26 mouse cellular contexts compared by ENCODE assay signal in the genomic region with DNA sequence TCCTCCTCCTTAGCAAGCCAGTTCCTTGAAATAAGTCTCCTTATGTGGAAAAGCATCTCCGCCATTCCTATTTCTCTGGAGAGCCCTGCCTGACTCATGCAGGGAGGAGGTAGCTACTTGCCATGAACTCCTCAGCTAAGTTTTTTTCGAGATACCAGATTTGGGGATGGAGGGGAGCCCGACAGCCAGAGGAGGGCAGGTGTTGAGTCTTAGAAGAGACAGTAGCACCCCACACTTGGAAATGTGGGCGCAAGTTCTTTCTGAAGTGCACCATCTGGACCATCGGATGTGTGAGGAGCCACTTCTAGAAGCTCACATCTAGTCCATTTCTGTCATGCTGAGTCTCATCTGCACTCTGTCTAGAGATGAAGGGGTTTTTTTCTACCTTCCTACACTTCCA. TPM values are rescaled to one million over a fixed set of nuclear protein-coding genes. Genes with fewer than 3 reads are reported as not detected.
A peak's percentile ranks its signal among the peaks of the same experiment; 100 is the strongest.
DNase-seq lines count a peak whose midpoint lies in the region; ATAC-seq and TF ChIP-seq lines count a peak whose summit lies in the region.
"Had no signal": no experiment of that assay in that cellular context is flagged by ENCODE, and none has a peak within 500 bp of the region (broad histone marks: within the 10 kb centered on the region; RNA-seq: fewer than 3 reads in every experiment).

No protein-coding gene starts in this region.

- H3K27me3 ChIP-seq in midbrain, embryonic 15.5 days (replicated peaks), result no peaks in the 10 kb centered on the region
- H3K27me3 ChIP-seq: forebrain, embryonic 13.5 days; kidney, embryonic 15.5 days; midbrain, embryonic 13.5 days; neural tube, embryonic 15.5 days had no signal

- ATAC-seq in midbrain, embryonic 15.5 days (replicated peaks), result no peak
- no peak for ATAC-seq in monocyte, adult 5-6 weeks (replicated peaks; ENCODE audit: insufficient number of reproducible peaks, low FRiP score, low TSS enrichment, poor library complexity, severe bottlenecking)
- ATAC-seq: forebrain, embryonic 13.5 days; hindbrain, embryonic 16.5 days; liver, embryonic 12.5 days; liver, postnatal 0 days; midbrain, embryonic 13.5 days had no signal

- no peak overlapping the region for H3K9ac ChIP-seq in midbrain, embryonic 15.5 days
- H3K9ac ChIP-seq: forebrain, embryonic 13.5 days; kidney, embryonic 15.5 days; liver, embryonic 12.5 days; liver, postnatal 0 days; midbrain, embryonic 13.5 days; neural tube, embryonic 15.5 days had no signal

- H3K27ac ChIP-seq in cortical plate, adult 2 months (ENCODE audit: insufficient read depth, low read length), result peak overlapping the region; percentile 51; the same call in 1 of the 2 replicates
- H3K27ac ChIP-seq in midbrain, embryonic 15.5 days, result no peak overlapping the region
- H3K27ac ChIP-seq: forebrain, embryonic 13.5 days; hindbrain, embryonic 10.5 days; kidney, embryonic 15.5 days; liver, embryonic 12.5 days; midbrain, embryonic 13.5 days; neural tube, embryonic 15.5 days had no signal

- WGBS in midbrain, embryonic 15.5 days, result 87% methylated on average over 5 of the region's 5 CpGs

- no peak overlapping the region for H3K4me3 ChIP-seq in cortical plate, adult 2 months (ENCODE audit: insufficient read depth, low read length)
- H3K4me3 ChIP-seq in midbrain, embryonic 15.5 days, result no peak overlapping the region
- H3K4me3 ChIP-seq: forebrain, embryonic 13.5 days; hindbrain, embryonic 10.5 days; kidney, embryonic 15.5 days; liver, embryonic 12.5 days; midbrain, embryonic 13.5 days; neural tube, embryonic 15.5 days had no signal

- peak; percentile 84 for DNase-seq in right cerebral cortex, adult 18-20 months
- no peak for DNase-seq in right cerebral cortex, postnatal 4 days
- DNase-seq in left cerebral cortex, adult 9 months (ENCODE audit: low spot score in 2 of 2), result peak; percentile 67 to 74
- DNase-seq in adrenal gland, postnatal 36 days, result no peak
- DNase-seq: adrenal gland, postnatal 25 days; cerebellum, adult 2 months; cerebellum, postnatal 14 days; heart, postnatal 14 days; kidney, adult 18-20 months; kidney, postnatal 25 days; liver, postnatal 0 days; lung, postnatal 4 days; retina, postnatal 1 day; spleen, adult 18-20 months; thymus, adult 2 months; thymus, postnatal 36 days had no signal

- H3K4me2 ChIP-seq in midbrain, embryonic 15.5 days, result no peak overlapping the region
- H3K4me2 ChIP-seq: forebrain, embryonic 13.5 days; kidney, embryonic 15.5 days; liver, embryonic 12.5 days; midbrain, embryonic 13.5 days; neural tube, embryonic 15.5 days had no signal

- no peaks in the 10 kb centered on the region for H3K36me3 ChIP-seq in midbrain, embryonic 15.5 days (replicated peaks)
- H3K36me3 ChIP-seq: hindbrain, embryonic 10.5 days; kidney, embryonic 15.5 days; liver, embryonic 12.5 days; midbrain, embryonic 13.5 days; neural tube, embryonic 15.5 days had no signal

- TF ChIP-seq CTCF in cortical plate, adult 2 months (IDR thresholded peaks at IDR 0.05; ENCODE audit: extremely low read depth, insufficient read depth, low read length), result no peak

- no peak for TF ChIP-seq POLR2A in cortical plate, adult 2 months (IDR thresholded peaks at IDR 0.05; ENCODE audit: extremely low read depth, insufficient read depth, low read length)

- H3K9me3 ChIP-seq in midbrain, embryonic 15.5 days, result no peaks in the 10 kb centered on the region
- H3K9me3 ChIP-seq: forebrain, embryonic 13.5 days; hindbrain, embryonic 10.5 days; kidney, embryonic 15.5 days; liver, embryonic 12.5 days; midbrain, embryonic 13.5 days; neural tube, embryonic 15.5 days had no signal

- 0 out of 2 replicates have a peak, but pooled peaks cover 3% of the 10 kb centered on the region for H3K4me1 ChIP-seq in cortical plate, adult 2 months (ENCODE audit: control insufficient read depth, insufficient read depth, low read length)
- no peaks in the 10 kb centered on the region; the same call in 1 of the 2 replicates for H3K4me1 ChIP-seq in midbrain, embryonic 15.5 days
- H3K4me1 ChIP-seq: forebrain, embryonic 13.5 days; liver, embryonic 12.5 days; neural tube, embryonic 15.5 days had no signal

RNA-seq across cellular contexts. Expression of gene Plekhb1, which starts 8.4 kb away (rescaled TPM):
- 567 and 661 TPM in 2 replicates for polyA plus RNA-seq in cortical plate, adult 2 months (2012; rRNA removed)
- polyA plus RNA-seq in midbrain, embryonic 15.5 days (2015; fragmentation: Nextera tagmentation; extraction: Ambion mirVana), result 10.3 and 10.4 TPM in 2 replicates
- total RNA-seq in adrenal gland, postnatal 36 days (2021), result 1 to 10 TPM; 4.1 TPM
- not detected in 3 replicates for total RNA-seq in monocyte, adult 5-6 weeks (2017)

RNA-seq across cellular contexts. Expression of gene Fam168a, which starts 35.8 kb away (rescaled TPM):
- polyA plus RNA-seq in cortical plate, adult 2 months (2012; rRNA removed), result 123 and 126 TPM in 2 replicates
- 112 and 126 TPM in 2 replicates for polyA plus RNA-seq in midbrain, embryonic 15.5 days (2015; fragmentation: Nextera tagmentation; extraction: Ambion mirVana)
- total RNA-seq in adrenal gland, postnatal 36 days (2021), result 10 to 100 TPM; 52.2 to 60.2 TPM
- 19.8 to 44.1 TPM (median 20.5 TPM) in 3 replicates for total RNA-seq in monocyte, adult 5-6 weeks (2017)

Comparison
In these comparisons a context has a peak if more than half of its experiments do, and no peak if none do; other contexts are left out.
1. DNase-seq: peak in right cerebral cortex, adult 18-20 months (single experiment) and left cerebral cortex, adult 9 months (2 of 2); none in right cerebral cortex, postnatal 4 days (single experiment) and adrenal gland, postnatal 36 days (0 of 2).